Mouse (Mus musculus) forebrain, embryonic 13.5 days (tissue): ENCODE results near the gene Nacc2. TPM values are rescaled to one million over a fixed set of nuclear protein-coding genes. Genes with fewer than 3 reads are reported as not detected.

ENCODE experiments used
- ATAC-seq: fragments of 200-750 bp; cut with Nextera tagmentation; 2 replicates; pipeline ENCODE4 v1.8.0; 2017
- H3K27ac ChIP-seq: fragments of 300-500 bp; sonication (generic); 2 replicates; pipeline ENCODE4 v1.5.1; 2015; ENCODE audit warnings: inconsistent platforms, mild to moderate bottlenecking, moderate library complexity
- H3K27me3 ChIP-seq: fragments of 300-500 bp; sonication (generic); 2 replicates; pipeline ENCODE4 v1.6.1; 2015; ENCODE audit warnings: mild to moderate bottlenecking, inconsistent platforms
- H3K36me3 ChIP-seq: fragments of 300-500 bp; sonication (generic); 2 replicates; pipeline ENCODE4 v1.6.1; 2015; ENCODE audit warnings: mild to moderate bottlenecking, inconsistent platforms; ENCODE audit not compliant: poor library complexity, severe bottlenecking
- H3K4me1 ChIP-seq: fragments of 300-500 bp; sonication (generic); 2 replicates; pipeline ENCODE4 v1.6.1; 2015; ENCODE audit warnings: inconsistent platforms
- H3K4me2 ChIP-seq: fragments of 300-500 bp; sonication (generic); 2 replicates; pipeline ENCODE4 v1.6.1; 2015; ENCODE audit warnings: inconsistent platforms, mild to moderate bottlenecking, moderate library complexity
- H3K4me3 ChIP-seq: fragments of 300-500 bp; sonication (generic); 2 replicates; pipeline ENCODE4 v1.5.1; 2015; ENCODE audit warnings: mild to moderate bottlenecking, inconsistent platforms
- H3K9ac ChIP-seq: fragments of 300-500 bp; sonication (generic); 2 replicates; pipeline ENCODE4 v1.6.1; 2015; ENCODE audit warnings: mild to moderate bottlenecking, inconsistent platforms
- H3K9me3 ChIP-seq: fragments of 300-500 bp; sonication (generic); replicated peaks from 2 replicates; pipeline ENCODE4 v1.6.1; 2016; ENCODE audit warnings: inconsistent platforms
- WGBS: fragments of 180-500 bp; shearing (Covaris S2); methylation state at CpG from one replicate; pipeline ENCODE4 v1.1.7; 2015; 5-methylcytosine and 5-hydroxymethylcytosine counted together
- polyA plus RNA-seq: library from polyadenylated mRNA; unstranded; fragments of >200 nt; fragmentation: Nextera tagmentation; extraction: Ambion mirVana; gene quantifications from 2 replicates; pipeline ENCODE4 v1.2.1, GENCODE M21; 2015

The Nacc2 gene
- 9.4 and 10.6 TPM in 2 replicates for polyA plus RNA-seq

DNA sequence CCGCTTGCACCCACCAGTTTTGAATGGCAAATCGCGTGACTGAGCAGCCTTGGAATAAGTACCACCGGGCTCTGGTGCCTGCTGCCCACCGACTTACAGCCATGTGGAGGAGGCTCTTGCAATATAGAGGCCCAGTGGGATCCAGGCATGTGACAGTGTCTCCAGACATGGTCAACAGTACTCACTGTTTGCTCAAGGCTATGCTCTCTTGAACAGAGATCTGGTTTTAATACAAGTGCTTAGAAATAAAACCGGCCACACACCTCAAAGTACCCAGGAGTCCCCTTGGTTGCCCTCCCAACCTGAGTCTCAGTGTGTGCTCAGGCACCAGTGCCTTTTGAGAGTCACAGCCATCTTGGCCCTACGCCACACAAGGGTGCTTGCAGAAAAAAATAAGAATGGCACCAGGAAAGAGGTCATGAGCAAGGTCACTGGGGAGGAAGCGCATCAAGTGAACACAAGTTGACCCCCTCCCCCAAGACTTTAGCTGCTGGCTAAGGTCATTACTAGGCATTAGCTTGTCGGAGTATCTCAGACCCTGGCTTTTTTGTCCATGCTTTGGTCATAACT is at the start of gene Nacc2:
Nacc2 (minus strand) TSS at position 142 of the 570 bp plus-strand sequence.
- ATAC-seq, result no peak
- Histone ChIP-seq H3K9me3 (no peaks in the 10 kb centered on the region), H3K27me3 (peaks cover 53% of the 10 kb centered on the region), H3K36me3 (no peaks in the 10 kb centered on the region), H3K4me1 (peaks cover 22% of the 10 kb centered on the region), H3K9ac (peak within 1 kb of the TSS; percentile 69), H3K4me2 (peak within 1 kb of the TSS; percentile 95), H3K4me3 (peak within 1 kb of the TSS; percentile 68), H3K27ac (no peak within 1 kb of the TSS)
- WGBS, result 27% methylated on average over 9 of the region's 9 CpGs

DNA sequence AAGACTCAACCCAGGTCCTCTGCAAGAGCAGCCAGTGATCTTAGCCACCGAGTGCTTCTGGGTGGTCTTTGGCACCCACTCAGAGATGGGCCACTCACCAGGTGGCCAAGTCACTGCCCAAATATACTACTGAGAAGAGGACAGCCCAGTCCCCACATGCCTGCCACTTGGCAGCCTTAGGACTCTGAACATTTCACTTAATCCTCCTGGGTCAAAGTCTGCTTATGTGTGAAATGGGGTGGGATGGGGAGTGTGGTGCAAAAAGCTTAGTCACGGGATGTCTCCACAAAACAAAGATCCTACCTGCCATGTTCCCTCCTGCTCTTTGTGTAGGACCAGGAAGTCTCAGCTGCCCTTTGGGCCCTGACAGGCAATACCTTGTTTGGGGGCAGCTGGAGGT is 49.1 kb upstream of the Nacc2 start:
- Histone ChIP-seq H3K4me2 (no peak overlapping the region), H3K4me1 (peaks cover 5% of the 10 kb centered on the region), H3K4me3 (no peak overlapping the region), H3K27ac (no peak overlapping the region), H3K9ac (no peak overlapping the region), H3K9me3 (no peaks in the 10 kb centered on the region), H3K27me3 (no peaks in the 10 kb centered on the region), H3K36me3 (no peaks in the 10 kb centered on the region)
- WGBS, result 73% methylated on average over 2 of the region's 2 CpGs
- no peak for ATAC-seq

GRCm38 (mm10) chr2:26170376-26170775 is 47.4 kb upstream of the Nacc2 start:
- no peak overlapping the region for H3K4me2 ChIP-seq
- H3K4me1 ChIP-seq, result peaks cover 5% of the 10 kb centered on the region
- no peaks in the 10 kb centered on the region for H3K36me3 ChIP-seq
- no peak overlapping the region for H3K4me3 ChIP-seq
- no peak overlapping the region for H3K9ac ChIP-seq
- WGBS, result 59% methylated on average over 2 of the region's 2 CpGs
- no peak for ATAC-seq
- no peaks in the 10 kb centered on the region for H3K9me3 ChIP-seq
- no peaks in the 10 kb centered on the region for H3K27me3 ChIP-seq
- no peak overlapping the region for H3K27ac ChIP-seq

DNA sequence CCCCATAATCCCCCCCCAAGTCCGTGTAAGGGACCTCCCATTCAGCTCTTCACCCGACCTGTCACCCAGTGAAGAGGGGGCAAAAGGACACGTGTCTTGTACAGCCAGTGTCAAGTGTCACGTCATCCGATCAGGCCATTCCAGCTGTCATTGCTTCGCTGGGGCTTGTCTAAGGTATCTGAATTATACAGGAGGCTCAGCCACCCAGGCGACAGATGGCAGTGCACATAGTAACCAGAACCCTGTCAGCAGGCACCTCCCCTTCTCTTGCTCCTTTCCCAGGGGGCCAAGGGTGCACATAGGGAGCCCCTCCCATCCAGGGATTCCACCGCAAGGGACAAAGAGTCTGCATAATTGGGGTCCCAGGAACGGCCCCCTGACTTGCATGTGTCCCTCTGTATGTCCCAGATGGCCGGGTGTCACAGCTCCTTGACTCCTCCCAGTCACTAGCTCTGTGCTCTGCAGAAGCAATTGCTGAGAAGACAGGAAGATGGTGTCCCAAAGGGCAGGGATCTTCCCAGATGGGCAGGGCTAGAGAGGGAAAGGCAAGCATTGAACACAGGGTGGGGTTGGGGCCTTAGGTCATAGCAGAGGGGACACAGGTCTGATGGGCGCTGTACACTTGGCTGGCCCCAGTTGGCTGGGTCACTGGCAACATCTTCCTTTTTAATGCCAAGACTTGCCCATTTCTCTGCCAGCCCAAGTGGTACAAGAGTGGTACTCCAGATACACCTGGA is 46.0 kb upstream of the Nacc2 start:
- 38% methylated on average over 11 of the region's 11 CpGs for WGBS
- H3K9me3 ChIP-seq, result no peaks in the 10 kb centered on the region
- ATAC-seq, result peak; percentile 21; the same call in 1 of the 2 replicates

GRCm38 (mm10) chr2:26166890-26167289 is 43.9 kb upstream of the Nacc2 start:
- 90% methylated on average over 3 of the region's 3 CpGs for WGBS
- ATAC-seq, result no peak
- Histone ChIP-seq H3K27me3 (no peaks in the 10 kb centered on the region), H3K27ac (no peak overlapping the region), H3K36me3 (no peaks in the 10 kb centered on the region), H3K4me3 (no peak overlapping the region), H3K9ac (no peak overlapping the region), H3K4me2 (no peak overlapping the region), H3K9me3 (no peaks in the 10 kb centered on the region), H3K4me1 (peaks cover 5% of the 10 kb centered on the region)

More for the DNA sequence above, 46.0 kb upstream of the Nacc2 start:
- Histone ChIP-seq H3K4me1 (peaks cover 5% of the 10 kb centered on the region), H3K4me2 (no peak overlapping the region), H3K4me3 (no peak overlapping the region), H3K9ac (no peak overlapping the region), H3K27ac (no peak overlapping the region), H3K36me3 (no peaks in the 10 kb centered on the region), H3K27me3 (no peaks in the 10 kb centered on the region)

GRCm38 (mm10) chr2:26158064-26158463 is 35.0 kb upstream of the Nacc2 start:
- Histone ChIP-seq H3K4me1 (peaks cover 16% of the 10 kb centered on the region), H3K27ac (no peak overlapping the region), H3K27me3 (no peaks in the 10 kb centered on the region), H3K9ac (no peak overlapping the region), H3K4me2 (no peak overlapping the region), H3K36me3 (no peaks in the 10 kb centered on the region), H3K4me3 (no peak overlapping the region), H3K9me3 (no peaks in the 10 kb centered on the region)
- ATAC-seq, result no peak
- 86% methylated on average over 9 of the region's 9 CpGs for WGBS

DNA sequence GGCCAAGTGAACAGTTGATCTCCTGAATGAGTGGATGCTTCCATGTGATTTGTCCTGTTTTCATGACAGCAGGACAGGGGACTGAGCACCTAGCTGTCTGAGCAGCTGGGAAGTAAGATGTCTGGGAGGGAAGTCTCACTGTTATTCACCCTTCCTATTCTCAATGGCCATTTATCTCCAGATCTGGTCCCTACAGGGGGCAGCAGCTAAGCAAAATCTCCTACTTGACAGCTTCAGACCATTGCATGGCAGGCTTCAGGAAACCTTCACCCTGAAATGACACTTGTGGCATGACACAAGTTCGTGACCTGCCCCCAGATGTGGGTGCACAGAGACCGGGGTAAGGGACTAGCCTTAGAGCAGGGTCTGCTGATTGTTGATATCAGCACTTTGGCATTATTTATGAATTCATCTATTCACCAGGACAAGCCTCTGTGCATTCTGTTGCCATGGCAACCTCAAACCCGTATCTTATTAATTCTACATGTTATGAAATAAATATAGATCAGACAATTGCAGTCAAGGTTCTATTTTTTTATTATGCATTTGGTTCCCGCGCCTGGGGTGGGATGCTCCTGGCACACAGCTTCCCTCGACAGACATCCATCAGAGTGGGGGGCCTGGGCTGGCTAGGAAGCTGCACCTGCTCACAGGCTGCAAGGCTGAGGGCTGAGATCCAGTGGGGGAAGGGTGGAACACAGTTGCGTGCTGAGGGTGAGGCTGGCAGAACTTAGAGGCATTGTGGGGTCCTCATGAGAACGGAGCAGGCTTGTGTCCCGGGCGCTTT is 33.4 kb upstream of the Nacc2 start:
- H3K4me3 ChIP-seq, result no peak overlapping the region
- 0 out of 2 replicates have a peak overlapping the region, but pooled peaks have one; percentile 12 for H3K4me2 ChIP-seq
- no peaks in the 10 kb centered on the region for H3K36me3 ChIP-seq
- H3K27ac ChIP-seq, result peak overlapping the region; percentile 45
- no peaks in the 10 kb centered on the region for H3K9me3 ChIP-seq
- H3K4me1 ChIP-seq, result peaks cover 16% of the 10 kb centered on the region
- H3K27me3 ChIP-seq, result no peaks in the 10 kb centered on the region
- ATAC-seq, result peak; percentile 79
- WGBS, result 53% methylated on average over 10 of the region's 10 CpGs
- 0 out of 2 replicates have a peak overlapping the region, but pooled peaks have one; percentile 8 for H3K9ac ChIP-seq

- peaks cover 16% of the 10 kb centered on the region for H3K4me1 ChIP-seq
- no peak overlapping the region for H3K4me2 ChIP-seq
- H3K27me3 ChIP-seq, result no peaks in the 10 kb centered on the region
- no peak overlapping the region for H3K4me3 ChIP-seq
- H3K36me3 ChIP-seq, result no peaks in the 10 kb centered on the region
- H3K27ac ChIP-seq, result no peak overlapping the region
- H3K9ac ChIP-seq, result no peak overlapping the region
- ATAC-seq, result no peak
- 71% methylated on average over 3 of the region's 3 CpGs for WGBS
- no peaks in the 10 kb centered on the region for H3K9me3 ChIP-seq
Measured at GRCm38 (mm10) chr2:26155737-26156136, 32.7 kb upstream of the Nacc2 start.

DNA sequence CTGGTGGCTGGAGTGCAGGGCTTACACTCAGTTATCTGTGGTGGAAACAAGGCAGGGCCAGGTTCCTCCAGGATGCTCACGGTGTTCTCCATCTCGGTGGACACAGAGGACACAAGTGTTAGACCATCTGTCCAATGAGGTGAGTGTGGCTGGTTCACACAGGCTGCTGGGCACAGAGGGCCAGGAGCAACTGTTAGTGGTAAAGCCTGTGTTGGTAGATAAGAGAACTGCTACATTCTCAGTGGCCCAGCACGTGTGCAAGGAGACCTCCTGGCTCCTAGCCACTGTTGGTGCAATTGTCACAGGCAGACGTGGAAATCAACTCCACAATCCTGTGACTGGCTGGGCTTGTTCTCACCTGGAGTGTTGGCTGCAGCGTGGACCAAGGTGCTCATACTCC is 31.6 kb upstream of the Nacc2 start:
- Histone ChIP-seq H3K4me3 (no peak overlapping the region), H3K36me3 (no peaks in the 10 kb centered on the region), H3K4me1 (peaks cover 16% of the 10 kb centered on the region), H3K9me3 (no peaks in the 10 kb centered on the region), H3K27ac (no peak overlapping the region), H3K27me3 (no peaks in the 10 kb centered on the region), H3K4me2 (no peak overlapping the region), H3K9ac (no peak overlapping the region)
- WGBS, result 80% methylated on average over 5 of the region's 5 CpGs
- no peak for ATAC-seq

DNA sequence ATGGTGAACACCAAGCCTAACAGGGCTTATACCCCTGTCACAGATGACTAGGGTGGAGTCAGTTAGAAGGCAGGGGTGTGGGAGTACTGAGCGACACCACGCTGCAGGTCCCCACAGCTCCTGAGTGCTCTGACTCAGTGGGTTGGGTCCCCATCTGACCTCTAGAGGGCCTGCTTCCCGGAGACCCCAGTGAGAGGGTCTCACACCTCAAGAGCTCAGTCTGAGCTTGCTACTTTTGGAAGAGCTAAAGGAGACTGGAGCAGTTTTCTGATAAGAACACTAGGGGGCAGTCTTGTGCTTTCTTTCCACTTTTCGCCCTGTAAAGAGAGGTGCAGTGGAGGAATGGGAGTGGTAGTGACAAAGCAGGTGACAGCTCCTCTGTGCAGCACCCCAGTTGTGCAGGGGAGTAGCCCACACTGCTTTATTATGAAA is 30.9 kb upstream of the Nacc2 start:
- Histone ChIP-seq H3K36me3 (no peaks in the 10 kb centered on the region), H3K4me3 (no peak overlapping the region), H3K27ac (no peak overlapping the region), H3K9ac (no peak overlapping the region), H3K9me3 (no peaks in the 10 kb centered on the region), H3K27me3 (no peaks in the 10 kb centered on the region), H3K4me2 (no peak overlapping the region), H3K4me1 (peaks cover 16% of the 10 kb centered on the region)
- ATAC-seq, result peak; percentile 70
- 8% methylated on average over 4 of the region's 4 CpGs for WGBS

DNA sequence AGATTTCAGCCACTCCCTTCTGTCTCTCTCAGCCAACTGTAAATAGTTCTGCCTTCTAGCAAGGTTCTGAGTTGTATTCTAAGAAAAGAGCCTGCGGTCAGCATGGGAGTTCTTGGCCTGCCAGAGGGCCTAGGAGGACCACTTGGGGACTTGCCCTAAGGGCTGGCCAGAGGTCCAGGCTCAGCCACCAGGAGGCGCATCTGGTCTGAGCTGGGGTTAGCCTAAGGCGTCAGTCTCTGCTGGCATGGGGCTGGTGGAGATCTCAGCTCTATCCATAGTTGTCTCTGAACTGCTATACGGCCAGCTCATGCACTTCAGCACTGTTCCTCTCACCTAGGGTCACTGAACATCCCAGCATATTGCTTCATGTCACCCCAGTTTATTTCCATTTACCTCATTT is 30.3 kb upstream of the Nacc2 start:
- no peaks in the 10 kb centered on the region for H3K9me3 ChIP-seq
- no peak overlapping the region for H3K9ac ChIP-seq
- no peak overlapping the region for H3K4me2 ChIP-seq
- ATAC-seq, result no peak
- no peaks in the 10 kb centered on the region for H3K36me3 ChIP-seq
- 32% methylated on average over 4 of the region's 4 CpGs for WGBS
- H3K27me3 ChIP-seq, result no peaks in the 10 kb centered on the region
- no peak overlapping the region for H3K27ac ChIP-seq
- no peak overlapping the region for H3K4me3 ChIP-seq
- peaks cover 16% of the 10 kb centered on the region for H3K4me1 ChIP-seq
